Mouse (Mus musculus) cerebellum, adult 9-11 months (tissue): ENCODE results near the gene Crip1.

Experiments
- DNase-seq: peaks from one replicate; pipeline ENCODE4 v3.0.0; 2022

Gene Crip1

DNA sequence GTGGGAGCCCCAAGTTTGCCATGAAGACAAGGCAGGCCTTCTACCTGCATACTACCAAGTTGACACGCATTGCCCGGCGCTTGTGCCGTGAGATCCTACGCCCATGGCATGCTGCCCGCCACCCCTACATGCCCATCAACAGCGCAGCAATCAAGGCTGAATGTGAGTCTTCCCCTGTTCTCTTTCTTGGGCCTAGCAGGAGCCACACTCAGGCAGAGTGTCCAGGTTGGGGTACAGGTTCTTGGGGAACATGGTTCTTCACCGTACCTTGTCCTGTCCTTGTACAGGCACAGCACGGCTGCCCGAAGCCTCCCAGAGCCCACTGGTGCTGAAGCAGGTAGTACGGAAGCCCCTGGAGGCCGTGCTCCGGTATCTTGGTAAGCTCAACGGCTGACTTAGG lies 14.5 kb upstream of the Crip1 start:
- DNase-seq: no peak

DNA sequence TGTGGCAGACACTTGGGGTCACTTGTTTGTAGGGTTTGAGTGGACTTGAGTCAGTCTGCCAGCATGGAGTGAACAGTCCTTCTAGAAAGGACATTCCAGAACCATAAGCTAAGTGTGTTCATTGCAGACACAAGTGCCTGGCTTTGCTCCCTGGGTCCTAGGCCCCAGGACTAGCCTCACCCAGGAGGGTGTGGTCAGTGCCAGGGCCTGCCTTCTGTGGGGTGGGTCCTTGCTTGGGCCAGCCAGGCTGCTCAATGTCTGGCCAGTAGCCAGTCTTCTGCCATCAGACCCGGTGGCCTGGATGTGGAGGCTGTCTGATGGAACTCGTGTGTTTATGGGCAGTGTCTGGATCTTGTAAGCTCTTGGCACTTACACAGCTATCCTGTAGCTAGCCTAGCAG lies 13.5 kb upstream of the Crip1 start:
- DNase-seq: peak; percentile 31

DNA sequence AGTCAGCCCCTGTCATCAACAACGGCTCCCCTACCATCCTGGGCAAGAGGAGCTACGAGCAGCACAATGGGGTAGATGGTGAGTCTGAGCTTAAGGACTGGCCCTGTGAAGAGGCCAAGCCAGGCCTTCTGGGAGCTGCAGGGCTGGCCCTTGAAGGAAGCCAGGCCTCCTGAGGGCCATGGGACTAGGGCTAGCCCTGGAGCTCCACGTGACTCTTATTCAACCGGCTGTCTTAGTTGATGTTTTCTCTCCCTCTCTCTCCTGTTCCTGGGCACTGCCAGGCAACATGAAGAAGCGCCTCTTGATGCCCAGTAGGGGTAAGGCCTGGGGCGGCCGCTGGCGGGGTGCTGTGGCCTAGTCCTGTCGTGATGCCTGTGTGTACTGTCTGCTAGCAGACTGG lies 12.9 kb upstream of the Crip1 start:
- no peak for DNase-seq

DNA sequence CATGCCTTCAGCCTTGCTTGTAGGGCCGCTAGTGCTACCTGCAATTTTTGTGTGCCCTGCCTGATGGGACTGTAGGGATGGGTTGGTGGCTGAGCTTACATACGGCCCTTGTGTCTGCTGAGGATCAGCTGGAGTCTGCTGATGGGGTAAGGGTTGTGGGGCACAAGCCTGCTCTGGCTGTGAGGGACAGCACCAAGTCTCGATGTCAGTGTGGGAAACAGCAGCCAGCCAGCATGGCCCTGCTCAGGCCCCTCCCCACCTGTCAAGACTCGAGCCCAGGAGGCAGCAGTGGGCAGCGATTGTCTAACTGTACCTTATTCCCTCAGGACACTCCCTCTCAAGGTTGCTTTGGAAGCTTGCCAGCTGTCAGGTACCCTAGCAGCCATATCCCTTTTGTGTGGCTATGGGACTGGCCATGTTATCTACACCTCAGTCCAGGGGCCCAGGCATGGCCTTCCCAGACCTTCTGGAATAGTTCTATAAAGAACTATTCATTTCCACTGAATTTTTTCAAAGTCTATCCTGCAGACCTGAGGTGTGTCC lies 12.2 kb upstream of the Crip1 start:
- DNase-seq: no peak

DNA sequence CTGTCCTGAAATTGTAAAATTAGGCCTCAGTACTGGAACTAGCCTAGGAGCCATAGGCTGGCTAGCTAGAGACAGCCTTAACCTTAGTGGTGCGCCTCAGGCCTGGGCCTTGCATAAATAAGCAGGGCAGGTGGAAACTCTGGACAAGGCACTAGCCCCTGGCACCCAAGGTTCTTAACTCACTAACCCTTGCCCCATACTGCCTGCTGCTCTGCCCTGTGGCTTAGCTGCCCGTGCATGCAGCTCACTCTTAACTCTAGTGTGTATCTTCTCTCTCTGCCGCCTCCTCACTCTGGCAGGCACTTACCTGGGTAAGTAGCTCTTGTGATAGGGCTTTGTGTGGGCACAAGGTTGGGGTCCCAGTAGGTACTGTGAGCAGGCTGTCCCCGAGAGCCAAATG lies 11.6 kb upstream of the Crip1 start:
- no peak for DNase-seq

DNA sequence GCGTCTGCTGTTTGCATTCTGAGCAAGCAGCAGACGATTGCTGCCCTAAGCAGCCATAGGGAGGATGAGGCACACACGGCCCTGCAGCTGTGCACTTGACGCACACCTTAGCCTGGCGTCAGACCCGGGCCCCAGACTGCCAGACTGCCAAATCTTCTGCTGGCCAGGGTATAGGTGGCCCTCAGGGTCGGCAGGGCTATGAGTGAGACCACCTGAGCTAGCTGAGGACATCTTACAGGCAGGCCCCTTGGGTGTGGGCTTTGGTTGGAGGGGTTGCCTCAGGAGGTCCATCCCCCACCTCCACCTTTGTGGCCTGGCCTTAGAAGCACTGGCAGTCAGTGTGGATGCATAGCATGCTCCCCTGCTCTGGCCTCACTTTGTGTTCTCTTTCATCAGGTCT lies 10.7 kb upstream of the Crip1 start:
- no peak for DNase-seq

DNA sequence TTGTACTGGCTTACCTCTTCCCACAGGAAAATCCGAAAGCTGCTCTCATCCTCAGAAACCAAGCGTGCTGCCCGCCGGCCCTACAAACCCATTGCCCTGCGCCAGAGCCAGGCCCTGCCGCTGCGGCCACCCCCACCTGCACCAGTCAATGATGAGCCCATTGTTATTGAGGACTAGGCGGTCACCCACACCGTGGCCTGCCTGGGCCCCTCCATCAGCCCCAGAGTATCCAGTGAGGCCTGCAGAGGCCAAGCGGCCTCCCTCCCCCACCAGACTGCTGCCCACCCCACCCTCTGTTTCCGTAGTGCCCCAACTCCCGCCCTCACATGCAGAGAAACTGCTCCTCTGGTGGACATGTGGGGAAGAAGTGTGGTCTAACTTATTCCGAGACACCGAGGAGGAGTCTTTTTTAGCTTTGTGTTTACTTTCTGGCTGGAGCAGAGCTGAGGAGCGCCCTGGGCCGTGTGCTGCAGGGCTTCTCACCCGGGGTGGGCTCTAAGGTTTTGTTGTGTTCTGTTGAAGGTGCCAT lies 9.6 kb upstream of the Crip1 start:
- DNase-seq: no peak

DNA sequence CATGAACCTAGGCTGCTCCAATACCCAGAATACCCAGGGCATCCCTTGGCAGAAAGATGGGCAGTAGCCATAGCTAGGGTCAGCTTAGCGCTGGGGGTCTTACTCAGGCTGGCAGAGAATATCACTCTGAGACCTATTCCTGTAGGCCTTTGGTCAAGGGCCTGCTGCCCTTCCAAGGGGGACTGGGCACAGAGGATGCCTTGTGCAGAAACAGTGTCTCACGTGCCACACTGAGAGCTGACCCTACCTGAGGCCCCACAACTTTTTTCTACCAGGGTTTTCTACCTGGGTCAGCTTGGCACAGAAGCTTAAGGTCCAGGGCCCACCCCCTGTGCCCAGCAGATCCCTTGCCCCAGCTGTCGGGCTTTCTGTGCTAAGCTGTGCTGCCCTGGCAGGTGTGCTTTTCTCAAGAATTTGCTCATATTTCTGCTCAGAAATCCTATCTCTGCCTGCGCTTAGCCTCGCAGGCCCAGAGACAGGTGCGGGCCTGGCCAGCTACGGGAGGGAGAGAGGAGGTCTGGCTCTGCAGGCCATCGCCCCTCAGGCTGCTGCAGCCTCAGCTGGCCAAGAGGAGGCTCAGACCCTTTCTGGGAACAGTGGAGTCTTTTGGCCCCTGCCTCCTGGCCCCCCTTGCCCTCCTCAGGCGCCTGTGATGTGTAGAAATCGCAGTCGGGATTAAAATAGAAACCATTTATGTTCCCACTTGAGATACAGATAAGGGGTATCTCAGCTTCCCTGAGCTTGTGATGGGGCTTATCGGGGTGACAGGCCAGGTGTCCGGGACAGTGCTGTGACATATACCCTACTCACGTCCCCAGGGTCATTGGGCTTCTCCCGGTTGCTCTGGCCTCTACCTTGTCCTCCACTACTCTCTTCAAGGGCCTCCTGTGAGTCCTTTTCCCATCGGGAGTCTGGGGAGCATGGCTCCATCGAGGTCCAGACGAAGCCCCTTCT lies 8.6 kb upstream of the Crip1 start:
- no peak for DNase-seq

DNA sequence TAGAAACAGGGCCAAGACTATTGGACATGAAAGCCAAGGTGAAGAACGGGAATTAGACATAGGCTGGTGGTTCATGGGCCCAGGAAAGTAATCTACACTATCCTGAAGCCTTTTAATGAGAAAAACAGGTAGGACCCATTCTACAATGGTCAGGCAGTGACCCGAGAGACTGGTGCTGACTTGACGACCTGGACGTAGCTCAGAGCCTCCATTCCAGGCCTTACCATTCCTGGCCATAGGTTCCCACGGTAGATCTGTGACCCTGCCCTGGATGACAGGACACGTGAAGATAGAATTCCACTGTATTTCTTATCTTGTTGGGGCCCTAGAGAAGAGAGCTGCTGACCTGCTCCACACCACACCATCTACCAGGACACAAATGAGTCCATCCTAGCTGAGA lies 7.8 kb upstream of the Crip1 start:
- DNase-seq: no peak

DNA sequence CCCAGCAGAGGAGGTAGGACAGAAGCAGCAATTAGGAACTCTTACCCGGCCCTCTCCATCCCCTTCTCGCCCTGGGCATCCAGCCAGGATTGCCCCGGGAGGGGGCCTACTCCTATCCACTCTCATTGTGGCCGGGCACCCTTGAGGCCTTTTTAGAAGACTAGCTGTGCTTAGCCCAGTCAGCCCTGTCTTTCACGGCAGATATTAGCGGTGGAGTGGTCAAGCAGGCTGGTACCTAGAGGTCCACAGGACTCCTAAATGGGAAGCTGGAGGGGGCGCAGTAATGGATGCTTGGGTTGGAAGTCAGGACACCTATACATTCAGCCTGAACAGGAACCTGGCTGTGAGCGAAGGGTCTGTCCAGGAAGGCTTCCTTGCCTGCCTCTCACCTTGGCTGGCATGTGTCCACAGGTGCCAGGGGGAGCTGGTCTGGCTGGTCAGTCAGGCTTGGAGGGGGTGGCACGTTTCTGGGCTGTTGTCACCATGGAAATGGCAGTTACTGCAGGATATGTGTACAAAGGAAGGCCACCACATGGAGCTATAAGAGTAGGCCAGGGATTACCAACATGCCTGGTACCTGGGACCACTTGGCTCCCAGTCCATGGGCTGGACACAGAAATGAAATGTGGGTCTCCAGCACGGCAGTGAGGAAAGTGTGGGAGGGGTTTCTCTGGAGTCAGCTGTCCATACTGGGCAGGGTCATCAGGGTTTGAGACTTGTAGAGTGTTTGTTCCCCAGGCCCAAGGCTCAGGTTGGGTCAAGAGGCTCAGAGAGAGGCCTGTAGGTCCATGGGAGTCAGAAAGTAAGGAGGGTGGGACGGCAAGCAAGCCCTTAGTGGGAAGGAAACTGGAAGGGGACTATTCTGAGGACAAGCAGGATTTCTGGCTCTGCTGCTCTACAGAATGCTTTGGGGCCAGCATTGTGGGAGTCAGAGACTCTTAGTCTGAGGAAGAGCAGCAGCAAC lies 6.9 kb upstream of the Crip1 start:
- no peak for DNase-seq

DNA sequence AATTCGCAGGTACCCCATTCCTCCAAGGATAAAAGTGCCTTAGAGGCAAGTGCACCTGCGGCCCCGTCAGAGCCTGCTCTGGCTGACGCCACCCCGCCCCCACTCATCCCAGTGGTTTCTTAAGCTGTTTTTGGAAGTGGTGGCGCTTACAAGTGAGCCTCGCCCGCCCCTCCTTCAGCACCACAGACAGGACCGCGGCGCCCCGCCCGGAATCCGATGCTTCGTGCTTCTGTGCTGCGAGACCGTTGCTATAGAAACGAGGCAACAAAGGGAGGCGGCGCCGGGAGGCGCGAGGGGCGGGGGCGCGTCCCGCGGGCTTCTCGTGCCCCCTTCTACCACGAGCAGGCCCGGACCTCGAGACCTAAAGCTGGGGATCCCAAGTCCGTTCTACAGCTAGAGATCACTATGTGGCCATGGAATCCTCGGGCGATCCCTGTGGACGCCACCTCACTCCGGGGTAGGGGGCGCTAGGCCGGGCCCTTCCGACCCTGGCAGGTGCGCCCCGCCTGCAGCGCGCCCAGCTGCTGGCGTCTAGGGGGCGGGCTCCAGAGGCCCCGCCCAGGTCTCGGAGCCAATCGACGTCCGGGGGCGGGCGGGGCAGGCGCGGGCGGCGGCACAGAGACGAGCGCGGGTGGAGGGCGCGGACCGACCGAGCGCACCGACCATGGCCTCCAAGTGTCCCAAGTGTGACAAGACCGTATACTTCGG lies 6.1 kb upstream of the Crip1 start, which contains the start of gene Crip2:
Gene Crip2, plus strand, starts transcription at position 329 of the 708 bp plus-strand sequence.
- DNase-seq: peak; percentile 60

DNA sequence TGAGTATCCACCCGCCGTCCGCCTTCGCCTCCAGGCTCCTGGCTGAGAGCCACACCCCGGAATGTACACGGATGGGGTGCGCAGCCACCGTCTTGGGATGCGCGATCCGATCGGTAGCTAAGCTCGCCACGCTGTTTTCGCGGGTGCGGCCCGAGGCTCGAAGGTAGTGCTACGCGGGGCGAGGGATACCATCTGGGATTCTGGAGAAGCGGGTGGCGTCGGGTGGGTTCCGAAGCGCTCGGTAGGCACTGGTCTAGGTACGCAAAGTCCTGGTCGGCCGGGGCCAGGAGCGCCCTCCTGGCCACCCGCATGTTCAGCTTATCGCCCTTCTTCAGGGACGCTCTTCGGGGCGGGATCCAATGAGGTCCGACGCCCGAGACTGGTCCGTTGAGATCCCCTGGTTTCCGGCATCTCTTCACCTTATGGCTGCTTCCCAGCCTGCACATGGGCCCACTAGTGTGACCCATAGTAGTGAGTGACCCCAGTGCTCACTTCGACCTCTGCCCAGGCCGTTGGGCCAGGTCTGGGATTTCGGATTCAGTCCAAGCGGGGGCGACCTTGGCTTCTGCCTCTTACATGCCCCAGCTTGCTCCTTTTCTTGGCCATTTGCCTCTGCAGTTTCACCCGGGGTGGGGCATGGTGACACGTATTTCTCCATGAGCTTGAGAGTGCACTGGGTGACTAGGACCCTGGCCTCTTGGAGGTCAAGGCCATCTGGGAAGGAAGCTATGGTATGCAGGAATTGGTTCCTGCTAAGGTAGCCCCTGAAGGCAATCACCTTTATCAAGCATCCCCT lies 5.3 kb upstream of the Crip1 start:
- DNase-seq: no peak

DNA sequence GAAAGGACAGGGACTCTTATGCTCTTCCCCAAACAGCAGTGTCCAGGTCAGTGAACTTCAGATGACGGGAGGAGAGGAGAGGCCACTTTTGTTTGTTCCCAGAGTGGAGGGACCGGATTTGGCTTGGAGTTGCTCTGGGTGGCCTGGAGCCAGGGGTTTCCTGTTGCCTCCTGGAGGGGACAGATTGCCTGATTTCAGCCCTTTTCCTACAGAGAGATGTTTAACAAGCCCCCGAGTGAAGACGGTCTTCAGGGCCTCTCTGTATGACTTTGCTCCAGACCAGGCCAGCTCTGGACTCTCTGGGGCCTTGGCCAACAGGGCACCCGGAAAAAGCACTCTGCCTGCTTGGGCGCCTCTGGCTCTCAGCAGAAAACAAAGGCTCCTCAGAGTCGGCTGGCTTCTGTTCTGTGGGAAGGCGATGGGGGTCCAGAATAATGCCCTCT lies 4.6 kb upstream of the Crip1 start:
- DNase-seq: no peak

DNA sequence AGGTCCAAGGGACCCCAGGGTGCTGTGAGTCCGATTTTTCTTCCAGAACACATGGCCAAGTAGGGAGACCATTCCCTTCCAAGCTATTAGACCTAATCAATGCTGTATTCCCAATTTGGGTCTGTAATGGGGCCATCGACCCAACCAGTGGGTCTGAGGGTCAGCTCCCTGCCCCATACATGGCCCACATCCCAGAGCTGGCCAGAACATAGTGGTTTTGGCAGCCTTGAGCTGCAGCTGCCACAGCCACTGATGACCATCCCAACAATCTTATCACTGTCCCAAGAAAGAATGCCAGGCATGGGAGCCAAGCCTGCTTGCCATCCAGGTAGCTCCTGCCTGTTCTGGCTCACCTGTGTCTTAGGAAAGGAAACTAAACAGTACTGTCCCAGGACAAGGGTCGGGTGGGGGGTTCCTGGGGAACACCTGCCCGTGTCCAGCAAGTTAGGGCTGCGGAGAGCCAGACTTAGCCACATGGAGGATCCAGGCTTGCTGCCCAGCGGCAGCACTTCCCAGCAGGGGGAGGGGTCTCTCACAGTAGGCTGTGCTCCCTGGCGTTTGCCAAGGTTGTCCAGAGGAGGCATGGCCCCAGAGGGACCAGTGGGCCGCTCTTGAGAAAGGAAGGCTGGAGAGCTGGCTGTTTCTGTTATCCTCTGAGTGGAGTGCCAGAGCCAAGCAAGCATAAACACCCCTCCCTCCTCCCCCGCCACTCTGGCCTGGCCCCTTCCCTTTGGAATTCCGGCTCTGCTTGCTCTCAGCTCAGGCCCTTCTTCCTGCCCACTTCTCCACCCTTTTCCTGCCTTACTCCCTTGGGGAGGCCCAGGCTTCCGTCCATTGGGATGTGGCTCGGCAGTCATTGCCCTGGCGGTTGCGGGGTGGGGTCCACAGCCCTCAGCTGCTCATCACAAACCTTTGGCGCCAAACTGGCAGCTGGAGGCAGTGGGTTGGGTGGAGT lies 3.8 kb upstream of the Crip1 start:
- no peak for DNase-seq

DNA sequence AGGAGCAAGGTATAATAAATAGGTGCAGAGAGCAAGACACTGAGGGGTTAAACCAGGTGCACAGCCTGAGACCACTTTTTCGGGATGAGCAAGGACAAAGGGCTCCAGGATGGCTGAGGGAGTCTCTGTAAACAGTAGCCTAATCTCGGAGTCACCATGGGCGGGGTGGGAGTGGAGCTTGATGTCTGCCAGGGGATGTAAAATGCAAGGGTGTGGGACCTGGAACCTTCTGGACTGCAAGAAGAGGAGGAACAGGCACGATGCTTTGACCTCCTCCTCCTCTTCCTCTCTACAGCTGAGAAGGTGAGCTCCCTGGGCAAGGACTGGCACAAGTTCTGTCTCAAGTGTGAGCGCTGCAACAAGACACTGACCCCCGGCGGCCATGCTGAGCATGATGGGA lies 3.0 kb upstream of the Crip1 start:
- no peak for DNase-seq

DNA sequence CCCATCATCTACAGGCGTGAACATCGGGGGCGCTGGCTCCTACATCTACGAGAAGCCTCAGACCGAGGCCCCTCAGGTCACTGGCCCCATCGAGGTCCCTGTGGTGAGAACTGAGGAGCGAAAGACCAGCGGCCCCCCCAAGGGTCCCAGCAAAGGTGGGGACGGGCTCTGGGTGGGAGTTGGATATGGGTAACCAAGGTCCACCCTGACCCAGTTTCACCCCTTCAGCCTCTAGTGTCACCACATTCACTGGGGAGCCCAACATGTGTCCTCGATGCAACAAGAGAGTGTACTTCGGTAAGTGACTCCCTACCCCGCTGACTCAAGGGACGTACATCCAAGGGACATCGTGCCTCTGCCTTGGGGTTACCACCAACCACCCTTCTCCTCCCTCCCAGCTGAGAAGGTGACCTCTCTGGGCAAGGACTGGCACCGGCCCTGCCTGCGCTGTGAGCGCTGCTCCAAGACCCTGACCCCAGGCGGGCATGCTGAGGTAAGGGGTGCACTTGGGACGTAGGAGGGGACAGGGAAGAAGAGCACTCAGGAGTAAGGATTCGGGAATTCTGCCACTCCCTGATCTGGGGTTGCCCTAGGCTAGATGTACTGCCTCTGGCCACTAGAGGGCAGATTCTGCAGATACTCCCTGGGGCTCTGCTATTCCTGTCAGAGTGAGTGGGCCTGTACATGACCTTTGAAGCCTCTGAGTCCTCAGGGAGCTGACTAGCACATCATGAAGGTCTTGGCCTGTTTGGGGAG lies 1.9 kb upstream of the Crip1 start:
- DNase-seq: peak; percentile 50

DNA sequence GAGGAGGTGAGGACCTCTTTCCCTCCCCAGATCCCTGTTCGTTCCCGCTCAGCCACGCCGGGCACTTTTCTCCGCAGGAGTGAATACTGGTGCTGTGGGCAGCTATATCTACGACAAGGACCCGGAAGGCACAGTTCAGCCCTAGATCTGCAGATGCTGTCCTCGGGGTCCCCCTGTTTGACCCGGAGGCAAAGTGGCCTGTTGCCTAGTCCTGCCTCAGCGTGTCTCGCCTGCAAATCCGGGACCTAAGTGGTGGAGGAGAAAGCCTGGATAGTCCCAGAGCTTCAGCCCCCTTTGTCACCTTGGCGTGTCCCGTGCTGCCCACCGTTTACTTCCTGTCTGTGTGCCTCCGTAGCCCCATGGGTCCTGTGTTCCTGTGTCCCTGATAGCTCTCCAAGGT lies 1.2 kb upstream of the Crip1 start:
- DNase-seq: no peak

DNA sequence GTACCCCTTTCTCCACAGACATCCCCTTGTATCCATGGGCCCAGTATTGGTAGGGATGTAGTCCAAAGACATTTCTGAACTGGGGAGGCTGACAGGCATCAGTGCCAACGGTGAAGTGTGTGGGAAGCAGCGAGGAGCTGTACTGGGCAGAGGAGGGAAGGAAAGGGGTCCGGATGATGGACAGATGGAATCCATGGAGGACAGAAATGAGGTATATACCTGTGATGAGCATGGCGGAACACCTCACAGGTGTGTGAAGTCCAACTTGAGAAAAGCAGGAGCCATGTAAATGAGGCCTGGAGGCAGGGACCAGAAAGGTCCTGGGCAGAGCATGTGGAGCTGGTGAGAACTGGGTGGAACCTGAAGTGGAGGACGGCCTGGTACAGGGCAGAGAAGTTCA lies 525 bp upstream of the Crip1 start:
- no peak for DNase-seq

DNA sequence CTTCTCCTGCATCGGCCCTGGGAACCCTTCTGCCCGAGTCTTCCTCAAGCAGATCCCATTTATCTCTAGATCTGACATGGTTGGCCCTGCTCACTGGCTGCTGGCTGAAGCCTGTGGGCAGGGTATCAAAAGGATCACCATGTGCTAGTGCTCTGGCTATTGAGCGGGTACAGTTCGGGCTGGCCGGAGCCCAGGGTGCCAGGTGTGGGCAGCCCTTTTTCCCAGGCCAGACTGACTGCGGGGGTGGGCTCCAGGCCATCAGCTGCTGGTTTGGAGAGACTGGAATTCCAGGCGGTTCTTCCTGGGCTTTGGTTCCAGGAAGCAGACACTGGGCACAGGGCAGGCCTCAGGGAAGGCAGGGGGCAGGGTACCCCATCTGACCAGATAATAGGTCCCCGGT lies 1.4 kb downstream of the Crip1 start:
- peak; percentile 82 for DNase-seq
